Mouse (Mus musculus) intestine, postnatal 0 days (tissue): ENCODE results near the gene Cel. TPM values are rescaled to one million over a fixed set of nuclear protein-coding genes. Genes with fewer than 3 reads are reported as not detected.

Experiments
- ATAC-seq: fragments of 200-750 bp; cut with Nextera tagmentation; 2 replicates; pipeline ENCODE4 v1.8.0; 2017; ENCODE audit warnings: mild to moderate bottlenecking, moderate TSS enrichment, moderate library complexity
- H3K27ac ChIP-seq: fragments of 300-500 bp; sonication (generic); 2 replicates; pipeline ENCODE4 v1.5.1; 2014; ENCODE audit warnings: mild to moderate bottlenecking, low read depth, low read length, moderate library complexity
- H3K27me3 ChIP-seq: fragments of 300-500 bp; sonication (generic); replicated peaks from 2 replicates; pipeline ENCODE4 v1.6.1; 2014; ENCODE audit warnings: low read length, mixed read lengths; ENCODE audit not compliant: control insufficient read depth, insufficient read depth
- H3K36me3 ChIP-seq: fragments of 300-500 bp; sonication (generic); 2 replicates; pipeline ENCODE4 v1.6.1; 2014; ENCODE audit warnings: mild to moderate bottlenecking, moderate library complexity; ENCODE audit not compliant: control insufficient read depth, insufficient read depth
- H3K4me1 ChIP-seq: fragments of 300-500 bp; sonication (generic); replicated peaks from 2 replicates; pipeline ENCODE4 v1.6.1; 2014; ENCODE audit warnings: antibody characterized with exemption, low read length, mixed read lengths; ENCODE audit not compliant: control insufficient read depth, insufficient read depth
- H3K4me2 ChIP-seq: fragments of 300-500 bp; sonication (generic); replicated peaks from 2 replicates; pipeline ENCODE4 v1.6.1; 2014; ENCODE audit warnings: low read depth, mild to moderate bottlenecking, moderate library complexity
- H3K4me3 ChIP-seq: fragments of 300-500 bp; sonication (generic); 2 replicates; pipeline ENCODE4 v1.5.1; 2014; ENCODE audit warnings: low read depth, low read length
- H3K9ac ChIP-seq: fragments of 300-500 bp; sonication (generic); 2 replicates; pipeline ENCODE4 v1.6.1; 2014; ENCODE audit warnings: mild to moderate bottlenecking, low read depth, low read length
- H3K9me3 ChIP-seq: fragments of 300-500 bp; sonication (generic); 2 replicates; pipeline ENCODE4 v1.6.1; 2016; ENCODE audit warnings: mixed run types; ENCODE audit not compliant: control insufficient read depth
- CTCF ChIP-seq: sonication (generic); IDR thresholded peaks from 2 replicates; pipeline ENCODE4 v1.5.1; 2016; ENCODE audit warnings: low read depth, mild to moderate bottlenecking, control low read depth, antibody characterized with exemption, moderate library complexity
- WGBS: fragments of 180-500 bp; shearing (Covaris S2); extraction: QIAGEN DNeasy Blood & Tissue Kit; methylation state at CpG from one replicate; pipeline ENCODE4 v1.1.7; 2014; 5-methylcytosine and 5-hydroxymethylcytosine counted together
- polyA plus RNA-seq: library from polyadenylated mRNA; unstranded; fragments of >200 nt; fragmentation: Nextera tagmentation; extraction: Ambion mirVana; gene quantifications from 2 replicates; pipeline ENCODE4 v1.2.1, GENCODE M21; 2015

Gene Cel
- 5.5 and 7.9 TPM in 2 replicates for polyA plus RNA-seq

DNA sequence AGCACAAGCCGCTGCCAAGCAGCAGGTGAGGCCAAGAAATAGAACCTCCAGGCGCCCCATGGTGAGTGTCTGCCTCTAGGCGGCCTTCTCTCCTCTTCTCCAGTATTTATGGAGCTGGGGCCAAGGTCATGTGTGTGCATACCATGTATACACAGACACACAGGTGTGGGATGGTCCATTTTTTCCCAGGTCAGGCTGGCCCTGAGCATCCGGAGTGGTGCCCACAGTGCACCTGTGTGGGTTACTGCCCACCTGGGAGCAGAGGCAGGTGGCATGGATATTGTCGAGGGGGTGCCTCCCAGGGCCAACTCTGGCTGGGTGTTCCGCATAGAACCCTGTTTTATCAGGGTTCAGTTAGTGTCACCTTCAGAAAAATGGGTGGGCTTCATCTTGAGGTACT, at the start of gene Cel:
Gene Cel, minus strand, starts transcription at position 101 of the 400 bp plus-strand sequence.
- no peaks in the 10 kb centered on the region for H3K9me3 ChIP-seq
- peaks cover 26% of the 10 kb centered on the region for H3K36me3 ChIP-seq
- no peak within 1 kb of the TSS for H3K4me2 ChIP-seq
- H3K27me3 ChIP-seq, result no peaks in the 10 kb centered on the region
- no peak for TF ChIP-seq CTCF
- no peak for ATAC-seq
- no peak within 1 kb of the TSS for H3K4me3 ChIP-seq
- H3K4me1 ChIP-seq, result no peaks in the 10 kb centered on the region
- WGBS, result 63% methylated on average over 6 of the region's 6 CpGs
- H3K9ac ChIP-seq, result no peak within 1 kb of the TSS
- no peak within 1 kb of the TSS for H3K27ac ChIP-seq

DNA sequence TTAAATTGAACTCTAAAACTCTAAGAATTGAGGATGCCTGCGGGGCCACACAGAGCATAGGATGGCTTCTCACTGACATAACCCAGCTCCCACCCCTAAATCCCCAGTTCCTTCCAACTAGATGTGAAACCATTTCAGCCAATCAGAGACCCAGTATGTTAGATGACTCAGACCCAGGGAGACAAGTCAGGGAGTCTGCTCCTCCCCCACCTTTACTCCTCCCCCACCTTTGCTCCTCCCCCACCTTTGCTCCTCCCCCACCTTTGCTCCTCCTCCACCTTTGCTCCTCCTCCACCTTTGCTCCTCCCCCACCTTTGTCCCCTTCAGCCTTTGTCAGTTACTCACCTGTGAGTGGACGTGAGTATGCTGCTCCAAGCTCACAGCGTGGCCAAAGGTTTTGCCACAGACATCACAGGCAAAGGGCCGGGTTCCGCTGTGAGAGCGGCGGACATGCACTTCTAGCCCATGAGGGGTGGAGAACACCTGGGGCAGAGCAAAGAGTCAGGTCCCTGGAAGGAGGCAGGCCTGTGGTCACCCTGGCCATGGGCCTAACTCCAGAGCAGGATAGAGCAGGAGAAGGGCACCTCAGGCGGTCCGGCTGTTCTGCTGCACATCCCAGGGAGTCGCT, 49.3 kb upstream of the Cel start:
- H3K4me3 ChIP-seq, result no peak overlapping the region
- no peak for TF ChIP-seq CTCF
- H3K27me3 ChIP-seq, result no peaks in the 10 kb centered on the region
- 75% methylated on average over 10 of the region's 10 CpGs for WGBS
- H3K9ac ChIP-seq, result no peak overlapping the region
- no peaks in the 10 kb centered on the region for H3K9me3 ChIP-seq
- no peak overlapping the region for H3K4me2 ChIP-seq
- no peak overlapping the region for H3K27ac ChIP-seq
- H3K36me3 ChIP-seq, result no peaks in the 10 kb centered on the region; the same call in 1 of the 2 replicates
- no peak for ATAC-seq
- no peaks in the 10 kb centered on the region for H3K4me1 ChIP-seq

DNA sequence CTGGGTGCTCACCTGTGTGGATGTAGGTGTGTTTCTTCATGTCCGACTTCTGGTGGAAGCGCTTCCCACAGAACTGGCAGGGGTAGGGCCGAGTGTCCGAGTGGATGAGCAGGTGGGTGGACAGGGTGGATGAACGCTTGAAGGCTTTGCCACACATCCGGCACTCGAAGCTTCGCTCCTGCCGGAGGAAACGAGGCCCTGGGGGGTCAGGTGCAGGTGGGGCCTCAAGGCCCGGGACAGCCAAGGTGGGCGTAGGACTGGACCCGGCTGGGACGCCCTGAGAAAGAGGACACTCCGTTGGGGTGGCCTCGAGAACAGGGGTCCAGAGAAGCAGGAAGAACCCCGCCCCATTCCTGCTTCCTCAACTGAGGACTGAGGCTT, 48.2 kb upstream of the Cel start:
- no peaks in the 10 kb centered on the region for H3K27me3 ChIP-seq
- no peak overlapping the region for H3K4me2 ChIP-seq
- TF ChIP-seq CTCF, result no peak
- H3K9me3 ChIP-seq, result no peaks in the 10 kb centered on the region
- H3K4me1 ChIP-seq, result no peaks in the 10 kb centered on the region
- no peaks in the 10 kb centered on the region; the same call in 1 of the 2 replicates for H3K36me3 ChIP-seq
- ATAC-seq, result no peak
- 73% methylated on average over 17 of the region's 17 CpGs for WGBS
- no peak overlapping the region for H3K27ac ChIP-seq
- H3K9ac ChIP-seq, result no peak overlapping the region
- H3K4me3 ChIP-seq, result no peak overlapping the region

DNA sequence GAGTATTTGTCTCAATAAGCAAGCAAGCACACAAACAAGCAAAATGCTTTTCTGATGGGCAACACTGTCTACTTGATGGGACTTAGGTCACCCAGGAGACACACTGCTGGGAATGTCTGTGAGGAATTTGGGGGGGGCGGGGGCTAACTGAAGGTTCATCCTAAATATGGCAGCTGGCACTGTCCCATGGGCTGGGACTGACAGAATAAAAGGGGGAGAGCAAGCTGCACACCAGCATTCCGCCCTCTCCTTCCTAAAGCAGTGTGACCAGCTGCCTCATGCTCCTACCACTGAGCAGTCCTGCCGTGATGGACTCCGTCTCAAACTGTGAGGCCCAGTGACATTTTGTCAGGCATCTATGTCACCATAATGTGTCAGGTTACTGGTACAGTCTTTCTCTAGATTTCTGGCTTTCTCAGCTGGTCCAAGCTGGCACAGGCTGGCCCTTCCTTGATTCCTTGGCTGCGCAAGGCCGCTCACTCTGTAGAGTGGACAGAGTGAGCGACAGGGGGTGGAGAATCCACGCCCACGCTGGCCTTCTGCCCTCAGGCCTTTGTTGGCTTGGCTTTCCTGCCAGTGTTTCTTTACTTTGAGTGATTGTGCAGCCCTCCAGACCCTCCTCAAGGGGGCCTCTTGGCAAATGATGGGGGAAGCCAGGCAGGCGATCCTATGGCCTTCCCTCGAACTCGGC, 47.7 kb upstream of the Cel start:
- no peak for ATAC-seq
- Histone ChIP-seq H3K27ac (no peak overlapping the region), H3K4me3 (no peak overlapping the region), H3K36me3 (no peaks in the 10 kb centered on the region; the same call in 1 of the 2 replicates), H3K9ac (no peak overlapping the region), H3K9me3 (no peaks in the 10 kb centered on the region), H3K4me1 (no peaks in the 10 kb centered on the region), H3K4me2 (no peak overlapping the region), H3K27me3 (no peaks in the 10 kb centered on the region)
- no peak for TF ChIP-seq CTCF
- WGBS, result 81% methylated on average over 12 of the region's 12 CpGs

DNA sequence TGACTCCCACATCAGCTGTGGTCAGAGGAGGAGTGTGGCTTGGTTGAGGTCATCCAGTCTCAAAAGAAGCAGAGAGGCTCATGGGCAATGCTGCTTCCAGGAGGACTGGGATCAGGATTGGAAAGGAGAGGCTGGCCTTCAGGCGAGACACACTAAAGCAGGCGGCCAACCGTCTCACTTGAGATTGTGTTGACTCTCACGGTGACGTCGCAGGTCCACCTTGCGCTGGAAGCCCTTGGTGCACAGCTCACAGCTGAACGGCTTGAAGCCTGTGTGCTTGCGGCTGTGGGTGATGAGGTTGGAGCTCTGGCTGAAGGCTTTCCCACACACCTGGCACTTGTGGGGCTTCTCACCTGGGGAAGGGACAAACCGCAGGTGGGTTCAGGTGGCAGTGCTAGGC, 46.6 kb upstream of the Cel start:
- no peak for TF ChIP-seq CTCF
- no peak overlapping the region; the same call in 1 of the 2 replicates for H3K9ac ChIP-seq
- 82% methylated on average over 10 of the region's 10 CpGs for WGBS
- H3K9me3 ChIP-seq, result no peaks in the 10 kb centered on the region
- H3K27ac ChIP-seq, result no peak overlapping the region
- no peaks in the 10 kb centered on the region for H3K27me3 ChIP-seq
- no peaks in the 10 kb centered on the region for H3K4me1 ChIP-seq
- H3K4me2 ChIP-seq, result no peak overlapping the region
- H3K36me3 ChIP-seq, result no peaks in the 10 kb centered on the region; the same call in 1 of the 2 replicates
- no peak overlapping the region for H3K4me3 ChIP-seq
- ATAC-seq, result no peak

DNA sequence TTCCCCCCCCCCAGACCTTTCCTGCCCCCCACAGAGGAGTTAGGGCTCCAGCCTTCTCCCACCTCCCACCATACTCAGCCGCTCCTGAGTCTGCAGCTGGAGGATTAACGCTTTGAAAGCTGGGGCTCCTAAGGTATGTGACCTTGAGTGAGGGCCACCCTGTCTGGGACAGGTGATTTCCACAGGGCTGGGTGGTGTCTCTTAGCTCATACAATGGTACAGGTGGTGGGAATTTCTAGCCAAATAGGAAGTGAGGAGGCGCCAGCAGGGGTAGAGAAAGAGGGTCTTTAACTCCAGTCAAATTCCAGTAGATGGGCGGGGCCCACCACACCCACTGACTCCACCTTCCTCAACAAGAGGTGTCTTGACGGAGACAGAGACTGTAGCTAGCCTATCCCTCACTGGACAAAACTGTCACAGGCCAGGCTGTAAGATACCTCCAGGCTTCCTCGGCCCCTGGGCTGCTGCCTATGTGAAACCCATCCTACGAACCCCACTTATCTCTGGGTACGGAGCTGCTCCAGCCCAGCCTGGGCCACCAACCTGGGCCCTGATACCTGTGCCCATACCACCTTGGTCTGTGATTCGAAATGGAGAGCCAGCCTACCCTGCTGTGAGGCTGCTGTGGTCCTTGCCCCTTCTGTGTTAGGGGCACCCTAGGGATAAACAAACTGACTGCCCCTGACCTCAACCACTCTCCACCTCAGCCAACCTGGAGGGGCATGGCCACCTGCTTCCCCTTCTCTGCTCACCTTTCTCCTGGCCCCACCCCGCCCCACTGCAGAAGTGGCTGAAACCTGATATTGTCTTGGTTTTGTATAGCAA, 44.4 kb upstream of the Cel start:
- no peak for ATAC-seq
- Histone ChIP-seq H3K27ac (no peak overlapping the region), H3K4me3 (no peak overlapping the region), H3K9me3 (no peaks in the 10 kb centered on the region), H3K4me1 (no peaks in the 10 kb centered on the region), H3K36me3 (no peaks in the 10 kb centered on the region; the same call in 1 of the 2 replicates), H3K27me3 (no peaks in the 10 kb centered on the region), H3K4me2 (no peak overlapping the region), H3K9ac (no peak overlapping the region)
- no peak for TF ChIP-seq CTCF
- 45% methylated on average over 10 of the region's 10 CpGs for WGBS
